Mouse (Mus musculus) midbrain, embryonic 14.5 days (tissue): ENCODE measurements around the gene Gm21985. TPM values are rescaled to one million over a fixed set of nuclear protein-coding genes. Genes with fewer than 3 reads are reported as not detected.

ENCODE experiments used
- ATAC-seq: fragments of 200-750 bp; cut with Nextera tagmentation; 2 replicates; pipeline ENCODE4 v1.8.0; 2017; ENCODE audit warnings: moderate number of reproducible peaks, moderate library complexity; ENCODE audit not compliant: low FRiP score, low TSS enrichment
- DNase-seq: peaks from one replicate; pipeline ENCODE4 v3.0.0-alpha.2; 2015
- H3K27ac ChIP-seq: fragments of 300-500 bp; sonication (generic); replicated peaks from 2 replicates; pipeline ENCODE4 v1.5.1; 2014; ENCODE audit warnings: mild to moderate bottlenecking, low read depth, low read length, moderate library complexity
- H3K27me3 ChIP-seq: fragments of 300-500 bp; sonication (generic); 2 replicates; pipeline ENCODE4 v1.6.1; 2014; ENCODE audit warnings: low read length, control low read depth, mixed read lengths; ENCODE audit not compliant: control insufficient read depth, insufficient read depth
- H3K36me3 ChIP-seq: fragments of 300-500 bp; sonication (generic); 2 replicates; pipeline ENCODE4 v1.6.1; 2014; ENCODE audit warnings: low read length, control low read depth; ENCODE audit not compliant: control insufficient read depth, insufficient read depth
- H3K4me1 ChIP-seq: fragments of 300-500 bp; sonication (generic); 2 replicates; pipeline ENCODE4 v1.6.1; 2014; ENCODE audit warnings: mild to moderate bottlenecking, antibody characterized with exemption, low read length, control low read depth; ENCODE audit not compliant: control insufficient read depth, insufficient read depth
- H3K4me2 ChIP-seq: fragments of 300-500 bp; sonication (generic); 2 replicates; pipeline ENCODE4 v1.6.1; 2014; ENCODE audit warnings: mild to moderate bottlenecking, low read length, moderate library complexity
- H3K4me3 ChIP-seq: fragments of 300-500 bp; sonication (generic); replicated peaks from 2 replicates; pipeline ENCODE4 v1.5.1; 2014; ENCODE audit warnings: low read depth, low read length
- H3K9ac ChIP-seq: fragments of 300-500 bp; sonication (generic); replicated peaks from 2 replicates; pipeline ENCODE4 v1.6.1; 2014; ENCODE audit warnings: mild to moderate bottlenecking, low read length, moderate library complexity
- H3K9me3 ChIP-seq: fragments of 300-500 bp; sonication (generic); 2 replicates; pipeline ENCODE4 v1.6.1; 2016; ENCODE audit warnings: low read length, control low read depth, mixed read lengths; ENCODE audit not compliant: control insufficient read depth
- WGBS: fragments of 180-500 bp; shearing (Covaris S2); extraction: QIAGEN DNeasy Blood & Tissue Kit; methylation state at CpG from one replicate; pipeline ENCODE4 v1.1.7; 2014; 5-methylcytosine and 5-hydroxymethylcytosine counted together
- polyA plus RNA-seq: library from polyadenylated mRNA; unstranded; fragments of >200 nt; fragmentation: Nextera tagmentation; extraction: Ambion mirVana; gene quantifications from 2 replicates; pipeline ENCODE4 v1.2.1, GENCODE M21; 2014

Gene Gm21985
- polyA plus RNA-seq, 1 experiment from 2014 or later: not detected

- Histone ChIP-seq H3K27me3 (no peaks in the 10 kb centered on the region), H3K9ac (peak overlapping the region; percentile 64), H3K4me1 (peaks cover 12% of the 10 kb centered on the region), H3K9me3 (no peaks in the 10 kb centered on the region), H3K4me3 (peak overlapping the region; percentile 61), H3K4me2 (peak overlapping the region; percentile 83), H3K36me3 (peaks cover 22% of the 10 kb centered on the region), H3K27ac (no peak overlapping the region)
- 25% methylated on average over 15 of the region's 15 CpGs for WGBS
- ATAC-seq: 0 out of 2 replicates have a peak, but pooled peaks have one; percentile 7
- no peak for DNase-seq
Measured at GRCm38 (mm10) chr2:112367222-112367621, 101.1 kb downstream of the Gm21985 start.

- ATAC-seq (peak; percentile 89), DNase-seq (peak; percentile 97)
- H3K27me3 ChIP-seq: no peaks in the 10 kb centered on the region
- WGBS: 2% methylated on average over 46 of the region's 46 CpGs
- no peaks in the 10 kb centered on the region for H3K9me3 ChIP-seq
- H3K4me3 ChIP-seq: peak within 1 kb of the TSS; percentile 61
- peak within 1 kb of the TSS; percentile 83 for H3K4me2 ChIP-seq
- H3K9ac ChIP-seq: peak within 1 kb of the TSS; percentile 64
- H3K4me1 ChIP-seq: peaks cover 12% of the 10 kb centered on the region
- H3K36me3 ChIP-seq: peaks cover 17% of the 10 kb centered on the region
- peak within 1 kb of the TSS; percentile 81 for H3K27ac ChIP-seq
Measured at GRCm38 (mm10) chr2:112367726-112368673, 101.9 kb downstream of the Gm21985 start, which contains the start of gene Emc4. Emc4 (minus strand) TSS chr2:112368027.

- H3K27ac ChIP-seq: no peak overlapping the region
- H3K9me3 ChIP-seq: no peaks in the 10 kb centered on the region
- H3K36me3 ChIP-seq: no peaks in the 10 kb centered on the region
- no peak for ATAC-seq
- no peak overlapping the region for H3K4me3 ChIP-seq
- H3K9ac ChIP-seq: no peak overlapping the region
- H3K4me2 ChIP-seq: no peak overlapping the region
- H3K27me3 ChIP-seq: no peaks in the 10 kb centered on the region
- WGBS: 72% methylated on average over 5 of the region's 5 CpGs
- no peak for DNase-seq
- H3K4me1 ChIP-seq: peaks cover 12% of the 10 kb centered on the region
Measured at GRCm38 (mm10) chr2:112369941-112370340, 103.8 kb downstream of the Gm21985 start.

- 35% methylated on average over 4 of the region's 4 CpGs for WGBS
- no peak overlapping the region for H3K27ac ChIP-seq
- H3K4me3 ChIP-seq: no peak overlapping the region
- no peaks in the 10 kb centered on the region for H3K36me3 ChIP-seq
- DNase-seq: no peak
- H3K9me3 ChIP-seq: no peaks in the 10 kb centered on the region
- ATAC-seq: no peak
- H3K27me3 ChIP-seq: no peaks in the 10 kb centered on the region
- H3K4me2 ChIP-seq: no peak overlapping the region
- 0 out of 2 replicates have a peak, but pooled peaks cover 3% of the 10 kb centered on the region for H3K4me1 ChIP-seq
- no peak overlapping the region for H3K9ac ChIP-seq
Measured at GRCm38 (mm10) chr2:112373141-112373540, 107.0 kb downstream of the Gm21985 start.

GRCm38 (mm10) chr2:112374610-112375009, 108.5 kb downstream of the Gm21985 start:
- Histone ChIP-seq H3K36me3 (no peaks in the 10 kb centered on the region), H3K27ac (no peak overlapping the region), H3K4me2 (no peak overlapping the region), H3K9me3 (no peaks in the 10 kb centered on the region), H3K4me3 (no peak overlapping the region), H3K4me1 (no peaks in the 10 kb centered on the region), H3K9ac (no peak overlapping the region), H3K27me3 (no peaks in the 10 kb centered on the region)
- no peak for ATAC-seq
- no peak for DNase-seq
- WGBS: 70% methylated on average over 5 of the region's 5 CpGs

- peak within 1 kb of the TSS; percentile 93 for H3K9ac ChIP-seq
- ATAC-seq (peak; percentile 99), DNase-seq (peak; percentile 97)
- H3K4me1 ChIP-seq: peaks cover 15% of the 10 kb centered on the region
- H3K36me3 ChIP-seq: no peaks in the 10 kb centered on the region
- H3K9me3 ChIP-seq: no peaks in the 10 kb centered on the region
- peak within 1 kb of the TSS; percentile 74 for H3K4me2 ChIP-seq
- under 1% methylated on average over 61 of the region's 72 CpGs for WGBS
- peak within 1 kb of the TSS; percentile 94 for H3K4me3 ChIP-seq
- peak within 1 kb of the TSS; percentile 83 for H3K27ac ChIP-seq
- no peaks in the 10 kb centered on the region for H3K27me3 ChIP-seq
Measured at GRCm38 (mm10) chr2:112378973-112379898, 113.1 kb downstream of the Gm21985 start, which contains the start of gene Katnbl1. Katnbl1 (plus strand) TSS chr2:112379211.

GRCm38 (mm10) chr2:112380131-112380530, 114.0 kb downstream of the Gm21985 start:
- Histone ChIP-seq H3K27ac (no peak overlapping the region), H3K4me2 (peak overlapping the region; percentile 74), H3K27me3 (no peaks in the 10 kb centered on the region), H3K36me3 (no peaks in the 10 kb centered on the region), H3K4me3 (peak overlapping the region; percentile 94), H3K4me1 (peaks cover 15% of the 10 kb centered on the region), H3K9me3 (no peaks in the 10 kb centered on the region), H3K9ac (peak overlapping the region; percentile 93)
- ATAC-seq (no peak), DNase-seq (peak; percentile 1)
- WGBS: 56% methylated on average over 8 of the region's 8 CpGs

- WGBS: 98% methylated on average over 1 of the region's 1 CpGs
Measured at GRCm38 (mm10) chr2:112381219-112381618, 115.1 kb downstream of the Gm21985 start.

More at GRCm38 (mm10) chr2:112381219-112381618, 115.1 kb downstream of the Gm21985 start:
- no peak overlapping the region for H3K27ac ChIP-seq
- no peaks in the 10 kb centered on the region for H3K27me3 ChIP-seq
- no peaks in the 10 kb centered on the region for H3K36me3 ChIP-seq
- DNase-seq (no peak), ATAC-seq (no peak)
- H3K4me2 ChIP-seq: no peak overlapping the region; the same call in 1 of the 2 replicates
- no peaks in the 10 kb centered on the region for H3K9me3 ChIP-seq
- H3K4me1 ChIP-seq: peaks cover 15% of the 10 kb centered on the region
- H3K9ac ChIP-seq: no peak overlapping the region
- H3K4me3 ChIP-seq: no peak overlapping the region
